Mouse (Mus musculus) heart, adult 18-20 months (tissue): ENCODE data around the gene Mfsd12. TPM values are rescaled to one million over a fixed set of nuclear protein-coding genes. Genes with fewer than 3 reads are reported as not detected.
A peak's percentile ranks its signal among the peaks of the same experiment; 100 is the strongest.

Experiments used
- DNase-seq, 2 experiments: peaks; one replicate each; pipeline ENCODE4 v3.0.0; 2021 to 2022; ENCODE audit warnings: mixed read lengths in 1 of 2
- total RNA-seq, 2 experiments: library from RNA; stranded (reverse); gene quantifications; 2 replicates each; pipeline ENCODE4 v1.2.3; 2021

Gene Mfsd12
- total RNA-seq, 2 experiments from 2014 or later = 11.0 to 12.7 TPM

GRCm38 (mm10) chr10:81354738-81355477, 2.4 kb upstream of the Mfsd12 start:
- DNase-seq = no peak

DNA sequence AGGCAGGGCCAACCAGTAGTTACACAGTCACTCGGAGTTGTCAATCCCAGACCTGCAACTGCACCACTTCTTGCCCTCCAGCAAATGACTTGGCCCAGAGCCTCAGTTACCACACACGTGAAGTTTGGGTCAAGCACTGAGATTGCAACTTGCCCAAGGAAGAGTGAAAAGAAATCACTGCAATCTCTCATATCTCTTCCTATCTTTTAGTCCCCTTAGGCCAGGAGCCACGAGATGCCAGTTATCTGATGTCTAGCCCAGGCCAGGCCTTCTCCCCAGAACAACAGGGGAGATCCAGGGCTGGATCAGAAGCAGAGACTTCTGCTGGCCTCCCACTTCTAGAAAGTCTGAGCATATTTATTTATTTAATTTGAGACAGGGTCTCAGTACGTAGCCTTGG, 1.8 kb upstream of the Mfsd12 start:
- no peak for DNase-seq

DNA sequence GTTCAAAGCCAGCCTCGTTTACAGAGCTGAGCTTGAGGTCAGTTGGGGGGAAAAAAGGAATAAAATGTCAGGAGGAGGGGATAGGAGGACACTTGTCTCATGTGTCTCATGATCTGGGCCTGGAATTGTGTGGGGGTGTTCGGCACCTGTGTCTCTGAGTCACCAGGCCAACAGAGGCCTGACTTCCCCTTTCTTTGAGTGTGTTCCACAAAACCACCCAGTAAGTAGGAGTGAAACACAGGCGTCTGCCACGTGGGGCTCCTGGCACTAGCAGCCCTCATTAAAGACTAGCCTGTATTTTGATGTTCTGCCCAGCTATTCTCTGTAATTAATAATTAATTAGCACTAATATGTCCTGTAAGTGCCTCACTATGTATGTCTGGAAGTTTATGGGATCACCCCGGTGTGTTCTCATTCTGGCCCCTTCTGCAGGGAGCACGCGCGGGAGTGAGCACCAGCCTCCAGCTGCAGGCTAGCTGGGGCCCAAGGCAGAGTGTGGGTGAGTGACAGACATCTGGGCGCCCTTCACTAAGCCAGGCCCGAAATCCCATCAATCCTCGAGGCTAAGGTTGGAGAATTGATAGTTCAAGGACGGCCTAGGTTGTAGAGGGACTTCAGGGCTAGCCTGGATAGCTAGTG, 820 bp upstream of the Mfsd12 start:
- peak in 1 of 2 experiments; percentile 30 for DNase-seq

- no peak for DNase-seq
Observed at GRCm38 (mm10) chr10:81358209-81358608, 918 bp downstream of the Mfsd12 start.

DNA sequence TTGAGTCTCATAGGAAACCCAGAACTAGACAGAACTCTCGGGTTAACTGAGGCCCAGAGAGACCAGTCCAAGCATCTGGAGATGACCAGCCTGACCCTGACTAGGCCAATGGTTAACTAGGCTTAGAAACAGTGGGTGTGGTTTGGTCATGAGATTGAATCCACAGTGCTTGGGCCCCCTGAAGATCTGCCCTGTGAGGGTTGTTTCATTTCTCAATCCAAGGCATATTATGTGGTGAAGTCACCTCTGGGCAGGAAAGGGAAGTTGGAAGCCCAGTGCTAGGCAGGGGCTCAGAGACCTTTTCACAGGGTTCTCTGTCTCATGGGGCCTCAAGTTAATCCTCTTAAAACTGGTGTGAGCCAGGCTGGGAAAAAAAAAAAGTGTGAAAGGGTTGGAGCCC, 1.6 kb downstream of the Mfsd12 start:
- no peak for DNase-seq

- no peak for DNase-seq
Observed at GRCm38 (mm10) chr10:81360721-81361120, 3.4 kb downstream of the Mfsd12 start.

DNA sequence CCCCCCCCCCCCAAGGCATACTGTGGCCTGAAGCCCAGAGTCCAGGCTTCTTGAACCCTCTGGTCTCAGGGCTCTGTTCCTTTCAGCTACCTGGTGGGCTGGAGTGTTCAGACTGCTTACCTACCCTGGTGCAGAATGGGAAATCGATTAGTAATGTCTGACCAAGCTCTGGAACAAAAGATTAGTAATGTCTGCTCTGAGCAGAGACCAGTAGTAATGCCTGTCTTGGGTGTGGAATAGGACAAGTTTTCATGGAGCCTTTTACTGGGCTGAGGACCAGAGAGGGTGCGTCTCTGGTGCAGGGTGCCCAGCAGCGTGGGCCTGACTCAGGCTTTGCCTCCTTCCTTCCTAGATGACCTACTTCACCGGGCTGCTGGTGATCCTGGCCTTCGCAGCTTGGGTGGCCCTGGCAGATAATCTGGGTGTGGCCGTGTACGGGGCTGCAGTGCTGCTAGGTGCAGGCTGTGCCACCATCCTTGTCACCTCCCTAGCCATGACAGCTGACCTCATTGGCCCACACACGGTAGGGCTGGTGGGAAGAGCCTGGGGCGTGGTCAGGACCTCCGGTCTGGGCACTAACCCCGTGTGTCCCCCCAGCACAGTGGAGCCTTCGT, 5.2 kb downstream of the Mfsd12 start:
- DNase-seq = no peak

DNA sequence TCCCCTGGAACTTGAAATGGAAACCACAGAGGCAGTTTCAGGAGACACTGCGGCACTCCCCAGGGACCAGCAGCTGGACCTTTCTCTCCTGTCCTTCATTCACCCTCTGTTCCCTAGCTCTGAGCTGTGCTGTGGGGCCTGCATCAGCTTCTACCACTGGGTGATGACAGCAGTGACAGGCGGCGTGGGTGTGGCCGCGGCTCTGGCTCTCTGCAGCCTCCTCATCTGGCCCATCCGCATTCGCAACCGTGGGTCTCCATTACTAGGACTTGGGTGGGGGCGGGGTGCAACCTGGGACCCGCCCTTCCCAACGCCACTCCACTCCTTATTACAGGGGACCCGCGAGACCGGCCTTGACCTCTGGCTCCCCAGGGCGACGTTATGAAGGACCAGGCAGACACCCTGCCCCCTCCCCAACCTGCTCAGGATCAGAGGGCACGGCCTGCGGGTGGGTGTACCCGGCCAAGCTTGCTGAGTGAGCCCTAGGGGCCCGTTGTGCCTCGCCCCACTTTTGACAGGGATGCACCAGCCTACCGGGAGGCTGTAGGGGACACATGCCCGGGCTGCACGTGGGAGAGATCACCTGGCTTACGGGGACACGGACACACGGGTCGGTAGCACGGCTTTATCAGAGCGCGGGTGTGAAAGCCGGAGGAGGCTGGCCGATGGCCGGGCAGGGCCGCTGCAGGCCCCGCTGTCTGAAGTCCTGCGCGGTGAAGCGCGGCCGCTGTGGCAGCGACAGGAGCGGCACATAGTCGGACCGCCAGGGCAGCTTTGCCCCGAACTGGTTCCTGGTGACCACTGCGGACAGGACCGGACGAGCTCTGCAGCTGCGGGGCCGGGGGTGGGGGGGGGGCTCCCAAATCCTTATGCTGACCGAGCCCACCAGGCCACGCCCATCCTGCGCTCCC, 6.4 kb downstream of the Mfsd12 start:
- DNase-seq = peak; percentile 55 to 68

DNA sequence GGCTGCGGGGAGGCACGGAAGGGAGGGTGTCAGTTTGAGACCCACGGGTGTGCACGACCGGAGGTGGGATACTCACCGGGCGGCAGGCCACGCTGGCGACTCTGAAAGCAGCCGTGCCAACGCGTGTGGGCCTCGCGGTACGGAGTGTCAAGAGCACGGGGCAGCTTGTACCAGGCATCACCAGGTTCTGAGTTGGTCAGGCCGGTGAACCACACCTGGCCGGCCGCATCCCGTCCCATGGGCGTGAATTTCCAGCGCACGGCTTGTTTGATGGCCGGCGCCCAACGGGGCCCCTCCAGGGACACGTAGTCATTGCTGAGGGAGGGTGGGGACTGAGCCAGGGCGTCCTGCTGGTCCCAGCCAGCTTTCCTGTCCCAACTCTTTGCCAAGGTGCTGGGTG, 7.4 kb downstream of the Mfsd12 start:
- peak in 1 of 2 experiments; percentile 60 for DNase-seq

GRCm38 (mm10) chr10:81365073-81365472, 7.8 kb downstream of the Mfsd12 start:
- DNase-seq = no peak

DNA sequence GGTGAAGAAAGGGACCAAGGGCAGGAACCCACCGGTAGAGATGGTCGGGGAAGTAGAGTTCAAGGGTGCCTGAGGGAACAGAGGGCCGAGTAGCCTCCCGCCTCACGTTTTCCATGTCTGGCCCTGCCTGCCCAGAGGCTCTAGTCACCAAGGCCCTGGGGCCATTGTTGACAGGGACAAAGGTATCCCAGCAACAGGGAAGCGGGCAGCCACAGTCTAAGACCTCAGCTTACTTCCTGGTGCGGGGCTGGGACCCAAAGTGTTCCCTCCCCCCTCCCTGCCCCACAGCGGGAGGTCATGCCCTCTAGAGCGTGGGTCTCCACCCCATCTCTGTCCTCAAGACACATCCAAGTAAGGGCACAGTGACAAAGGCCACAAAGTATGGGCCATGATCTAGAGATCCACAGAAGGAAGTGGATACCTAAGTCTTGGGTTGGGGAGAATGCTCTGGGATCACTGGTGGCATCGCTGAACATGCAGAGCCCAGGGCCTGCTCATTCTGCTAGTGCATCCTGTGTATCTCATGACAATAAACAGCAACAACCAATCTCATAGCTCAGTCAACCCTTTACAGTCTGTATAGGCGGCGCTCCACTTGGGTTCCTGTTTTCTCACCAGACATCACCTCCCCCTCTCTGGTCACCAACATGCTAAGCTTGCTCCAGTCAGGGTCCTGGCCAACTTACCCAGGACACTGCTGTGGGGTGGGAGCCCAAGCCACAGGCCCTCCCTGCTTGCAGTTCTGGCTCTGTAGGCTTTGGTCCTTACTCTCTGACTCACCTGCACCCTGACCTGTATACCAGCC, 8.6 kb downstream of the Mfsd12 start, which contains the start of gene 4930404N11Rik:
Gene 4930404N11Rik, minus strand, starts transcription at position 145 of the 805 bp plus-strand sequence.
- DNase-seq = no peak

DNA sequence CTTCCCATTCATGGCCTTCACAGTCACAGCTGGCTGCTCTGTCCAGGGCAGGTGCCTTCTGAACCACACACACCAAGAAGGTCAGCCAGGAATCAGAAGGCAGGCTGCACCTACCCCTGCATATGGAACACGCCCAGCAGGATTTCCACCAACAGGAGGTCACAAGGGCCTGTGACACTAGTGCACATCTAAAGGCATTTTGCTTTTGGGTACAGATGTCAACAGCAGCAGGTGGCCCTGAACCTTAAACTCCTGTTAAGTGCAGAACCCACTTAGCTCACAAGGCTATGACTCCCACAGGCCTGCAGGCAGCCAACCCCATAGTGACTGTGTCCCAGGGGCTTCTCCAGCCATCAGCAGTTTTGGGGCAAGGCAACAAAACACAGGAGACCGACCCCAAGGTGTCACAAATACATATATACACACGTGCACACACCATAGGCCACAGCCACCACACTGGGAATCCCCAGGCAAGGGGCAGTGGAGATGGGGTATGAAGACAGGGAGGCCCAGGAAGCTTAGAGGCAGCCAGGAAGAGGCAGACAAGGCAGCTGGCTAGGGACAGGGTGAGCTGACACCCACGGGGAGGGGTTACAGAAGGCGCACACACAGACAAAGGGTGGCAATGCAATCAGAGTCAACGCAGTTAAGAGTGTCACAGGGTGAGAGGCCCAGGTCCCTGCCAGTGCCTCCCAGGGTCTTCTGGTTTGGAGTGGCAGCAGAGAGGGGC, 9.4 kb downstream of the Mfsd12 start:
- no peak for DNase-seq

DNA sequence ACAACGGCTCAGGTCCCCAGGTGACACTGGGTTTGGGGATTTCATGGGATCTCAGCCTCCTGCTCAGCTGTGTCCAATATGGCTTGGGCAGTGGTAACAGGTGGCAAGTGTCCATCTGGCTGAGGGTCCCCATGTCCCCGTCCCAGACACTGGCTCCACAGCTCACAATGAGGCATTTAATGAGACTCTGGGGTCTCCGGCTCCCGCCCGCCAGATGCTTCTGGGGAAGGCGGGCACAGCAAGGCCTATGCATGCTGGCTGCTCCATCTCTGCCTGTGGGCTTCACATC, 9.9 kb downstream of the Mfsd12 start:
- DNase-seq = no peak

DNA sequence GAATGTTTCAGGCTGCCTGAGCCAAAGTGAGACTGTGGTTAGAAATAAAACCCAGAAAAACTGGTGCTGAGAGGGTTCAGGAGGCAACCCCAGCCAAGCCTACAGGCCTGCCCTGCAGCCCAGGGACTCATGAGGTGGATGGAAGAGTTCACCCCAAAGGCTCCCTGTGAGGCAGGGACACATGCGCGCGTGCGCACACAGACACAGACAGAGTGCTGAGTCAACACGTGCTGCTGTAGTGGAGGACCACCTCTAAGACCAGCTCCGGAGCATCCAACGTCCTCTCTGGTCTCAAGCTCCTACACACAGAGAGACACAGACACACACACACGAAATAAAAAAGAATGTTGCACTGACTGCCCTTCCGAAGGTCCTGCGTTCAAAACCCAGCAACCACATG, 18.0 kb downstream of the Mfsd12 start:
- DNase-seq = no peak

DNA sequence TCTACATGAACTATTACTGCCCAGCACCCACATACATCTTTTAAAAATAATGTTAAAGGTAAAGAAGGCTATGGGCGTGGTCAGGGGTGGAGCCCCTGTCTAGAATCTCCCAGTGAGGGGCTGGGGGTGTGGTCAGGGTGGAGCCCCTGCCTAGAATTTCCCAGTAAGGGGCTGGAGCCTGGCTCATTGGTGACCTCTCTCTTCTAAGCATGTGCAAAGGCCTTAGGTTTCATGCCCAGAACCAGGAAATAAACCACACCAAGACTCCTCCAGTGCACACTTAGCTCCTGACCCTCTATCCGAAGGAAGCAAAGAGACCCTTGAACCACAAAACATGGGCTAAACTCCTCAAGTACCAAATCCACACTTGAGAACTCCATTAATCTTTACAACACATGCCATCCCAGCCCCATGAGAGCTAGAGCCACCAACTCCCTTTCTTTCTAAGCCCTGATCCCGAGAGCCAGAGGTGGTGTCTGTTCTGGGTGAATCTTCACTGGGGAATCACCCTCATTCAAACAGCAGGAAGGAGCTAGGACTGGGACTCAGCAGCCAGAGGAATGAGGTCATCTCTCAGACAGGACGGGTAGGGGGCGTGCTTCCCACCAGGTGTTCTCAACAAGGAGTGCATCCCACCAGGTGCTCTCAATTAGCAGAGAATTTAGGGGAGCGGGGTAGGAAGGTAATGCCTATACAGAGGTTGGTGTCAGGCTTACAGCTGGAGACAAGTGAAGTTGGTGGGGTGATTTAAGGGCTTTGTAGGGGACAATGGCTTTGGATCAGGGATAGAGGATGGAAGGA, 19.5 kb downstream of the Mfsd12 start:
- no peak for DNase-seq

- no peak for DNase-seq
Observed at GRCm38 (mm10) chr10:81377362-81377664, 20.0 kb downstream of the Mfsd12 start.

DNA sequence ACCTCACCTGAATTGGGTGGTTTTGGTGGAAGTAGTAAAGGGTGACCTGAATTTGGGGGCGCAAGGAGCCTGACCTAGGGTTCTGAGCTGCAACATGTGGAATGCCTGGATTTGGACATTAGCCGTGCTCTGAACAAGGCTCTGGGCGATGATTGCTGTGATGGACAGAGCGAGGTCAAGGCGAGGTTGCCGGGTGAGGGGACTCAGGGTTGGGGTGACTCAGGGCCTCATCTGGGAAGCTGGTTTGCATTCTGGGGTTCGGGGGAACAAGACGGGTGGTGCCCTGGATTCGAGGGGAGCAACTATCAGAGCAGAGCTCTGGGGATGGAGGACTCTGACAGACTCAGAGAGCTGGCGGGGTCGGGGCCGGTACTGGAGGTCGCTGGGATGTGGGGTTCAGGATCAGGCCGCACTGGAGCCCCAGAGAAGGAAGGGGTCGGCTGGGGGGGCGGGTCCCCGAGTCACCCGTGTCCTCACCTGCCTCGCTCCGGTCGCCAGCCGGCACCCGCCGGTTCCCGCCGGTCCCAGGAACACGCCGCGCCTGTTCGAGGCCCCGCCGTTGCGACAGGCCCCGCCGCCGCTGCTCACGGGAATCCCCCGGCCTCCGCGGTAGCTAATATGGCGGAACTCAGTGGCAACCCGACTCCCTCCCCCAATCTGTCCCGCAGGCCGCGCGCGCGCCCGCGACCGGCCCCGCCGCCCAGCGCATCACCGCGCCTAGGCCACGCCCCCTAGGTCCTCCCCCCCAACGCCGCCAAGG, 20.7 kb downstream of the Mfsd12 start, which contains the start of gene Fzr1:
Gene Fzr1, minus strand, starts transcription at position 724 of the 760 bp plus-strand sequence.
- no peak for DNase-seq

DNA sequence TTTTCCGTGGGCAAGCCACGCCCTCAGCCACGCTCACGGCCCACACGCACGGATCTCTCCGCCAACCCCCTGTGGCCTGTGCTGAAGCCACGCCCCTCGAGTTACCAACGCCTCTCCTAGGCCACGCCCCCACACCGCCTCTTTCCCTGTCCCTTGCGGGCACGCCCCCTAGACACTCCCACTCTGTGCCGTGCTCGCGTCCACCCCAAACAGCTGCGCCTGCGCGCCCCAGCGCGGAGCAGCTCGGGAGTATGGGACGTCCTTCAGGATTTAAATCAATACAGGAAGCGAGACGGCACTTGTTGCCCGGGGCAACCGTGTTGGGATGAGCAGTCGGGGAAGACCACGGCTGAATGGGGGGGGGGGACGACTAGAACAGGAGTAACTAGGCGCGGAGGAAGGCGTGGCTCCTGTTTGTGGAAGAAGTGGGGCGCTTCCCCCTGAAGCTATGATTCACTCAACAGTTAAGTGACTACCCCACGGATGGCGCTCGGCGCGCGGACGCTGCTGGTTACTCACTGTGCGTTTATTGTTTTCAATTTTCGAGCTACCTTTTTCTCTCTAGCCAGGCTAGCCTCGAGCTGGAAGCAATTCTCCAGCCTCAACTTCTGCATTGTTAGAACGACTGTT, 21.4 kb downstream of the Mfsd12 start:
- DNase-seq = peak; percentile 100

GRCm38 (mm10) chr10:81379183-81379553, 21.9 kb downstream of the Mfsd12 start:
- no peak for DNase-seq
